Mouse (Mus musculus): Measurements from ENCODE around the gene 4930469K13Rik. TPM values are rescaled to one million over a fixed set of nuclear protein-coding genes. Genes with fewer than 3 reads are reported as not detected.

The 4930469K13Rik gene
- polyA plus RNA-seq, 1 experiment = not detected

- DNase-seq (ENCODE audit: low read depth in 1 of 2, low spot score in 2 of 2) = no peak
- no peaks in the 10 kb centered on the region for H3K36me3 ChIP-seq (ENCODE audit: control insufficient read depth, insufficient read depth, low read length)
- TF ChIP-seq CTCF (IDR thresholded peaks at IDR 0.05; ENCODE audit: extremely low read depth, insufficient read depth, insufficient read length, insufficient replicate concordance) (no peak), POLR2A (IDR thresholded peaks at IDR 0.05; ENCODE audit: low read depth, low read length) (no peak)
- 62% methylated on average over 7 of the region's 7 CpGs for WGBS
- H3K27ac ChIP-seq (ENCODE audit: insufficient read depth, low read length) = no peak overlapping the region
- H3K27me3 ChIP-seq (ENCODE audit: control insufficient read depth, insufficient read depth, low read length) = no peaks in the 10 kb centered on the region
- H3K4me1 ChIP-seq (ENCODE audit: control insufficient read depth, insufficient read depth, insufficient read length) = 0 out of 2 replicates have a peak, but pooled peaks cover 3% of the 10 kb centered on the region
- no peak overlapping the region for H3K4me3 ChIP-seq (ENCODE audit: extremely low read depth, insufficient read depth, insufficient read length)
Measured at GRCm38 (mm10) chr11:34111940-34112339, 13.6 kb upstream of the 4930469K13Rik start.

GRCm38 (mm10) chr11:34109260-34109659, 10.9 kb upstream of the 4930469K13Rik start:
- DNase-seq (ENCODE audit: low read depth in 1 of 2, low spot score in 2 of 2) = no peak
- Histone ChIP-seq H3K27me3 (ENCODE audit: control insufficient read depth, insufficient read depth, low read length) (no peaks in the 10 kb centered on the region), H3K27ac (ENCODE audit: insufficient read depth, low read length) (no peak overlapping the region), H3K4me3 (ENCODE audit: extremely low read depth, insufficient read depth, insufficient read length) (no peak overlapping the region), H3K36me3 (ENCODE audit: control insufficient read depth, insufficient read depth, low read length) (no peaks in the 10 kb centered on the region), H3K4me1 (ENCODE audit: control insufficient read depth, insufficient read depth, insufficient read length) (no peaks in the 10 kb centered on the region)
- 100% methylated on average over 1 of the region's 1 CpGs for WGBS
- TF ChIP-seq POLR2A (IDR thresholded peaks at IDR 0.05; ENCODE audit: low read depth, low read length) (no peak), CTCF (IDR thresholded peaks at IDR 0.05; ENCODE audit: extremely low read depth, insufficient read depth, insufficient read length, insufficient replicate concordance) (no peak)

GRCm38 (mm10) chr11:34104919-34105318, 6.6 kb upstream of the 4930469K13Rik start:
- no peak for DNase-seq (ENCODE audit: low read depth in 1 of 2, low spot score in 2 of 2)
- no peaks in the 10 kb centered on the region for H3K36me3 ChIP-seq (ENCODE audit: control insufficient read depth, insufficient read depth, low read length)
- no peak overlapping the region for H3K27ac ChIP-seq (ENCODE audit: insufficient read depth, low read length)
- TF ChIP-seq POLR2A (IDR thresholded peaks at IDR 0.05; ENCODE audit: low read depth, low read length) = no peak
- no peak for TF ChIP-seq CTCF (IDR thresholded peaks at IDR 0.05; ENCODE audit: extremely low read depth, insufficient read depth, insufficient read length, insufficient replicate concordance)
- H3K27me3 ChIP-seq (ENCODE audit: control insufficient read depth, insufficient read depth, low read length) = no peaks in the 10 kb centered on the region
- 92% methylated on average over 1 of the region's 1 CpGs for WGBS
- H3K4me1 ChIP-seq (ENCODE audit: control insufficient read depth, insufficient read depth, insufficient read length) = no peaks in the 10 kb centered on the region
- H3K4me3 ChIP-seq (ENCODE audit: extremely low read depth, insufficient read depth, insufficient read length) = no peak overlapping the region

GRCm38 (mm10) chr11:34101827-34102226, 3.5 kb upstream of the 4930469K13Rik start:
- Histone ChIP-seq H3K27ac (ENCODE audit: insufficient read depth, low read length) (no peak overlapping the region), H3K27me3 (ENCODE audit: control insufficient read depth, insufficient read depth, low read length) (no peaks in the 10 kb centered on the region), H3K4me3 (ENCODE audit: extremely low read depth, insufficient read depth, insufficient read length) (no peak overlapping the region), H3K4me1 (ENCODE audit: control insufficient read depth, insufficient read depth, insufficient read length) (no peaks in the 10 kb centered on the region), H3K36me3 (ENCODE audit: control insufficient read depth, insufficient read depth, low read length) (no peaks in the 10 kb centered on the region)
- no peak for DNase-seq (ENCODE audit: low read depth in 1 of 2, low spot score in 2 of 2)
- no peak for TF ChIP-seq CTCF (IDR thresholded peaks at IDR 0.05; ENCODE audit: extremely low read depth, insufficient read depth, insufficient read length, insufficient replicate concordance)
- TF ChIP-seq POLR2A (IDR thresholded peaks at IDR 0.05; ENCODE audit: low read depth, low read length) = no peak
- 75% methylated on average over 4 of the region's 4 CpGs for WGBS

- 68% methylated on average over 3 of the region's 3 CpGs for WGBS
- H3K27ac ChIP-seq (ENCODE audit: insufficient read depth, low read length) = no peak overlapping the region
- no peak for DNase-seq (ENCODE audit: low read depth in 1 of 2, low spot score in 2 of 2)
- TF ChIP-seq CTCF (IDR thresholded peaks at IDR 0.05; ENCODE audit: extremely low read depth, insufficient read depth, insufficient read length, insufficient replicate concordance) = no peak
- no peak for TF ChIP-seq POLR2A (IDR thresholded peaks at IDR 0.05; ENCODE audit: low read depth, low read length)
- no peaks in the 10 kb centered on the region for H3K4me1 ChIP-seq (ENCODE audit: control insufficient read depth, insufficient read depth, insufficient read length)
- H3K4me3 ChIP-seq (ENCODE audit: extremely low read depth, insufficient read depth, insufficient read length) = no peak overlapping the region
- peaks cover 3% of the 10 kb centered on the region for H3K36me3 ChIP-seq (ENCODE audit: control insufficient read depth, insufficient read depth, low read length)
- no peaks in the 10 kb centered on the region for H3K27me3 ChIP-seq (ENCODE audit: control insufficient read depth, insufficient read depth, low read length)
Measured at GRCm38 (mm10) chr11:34087064-34087463, 11.3 kb downstream of the 4930469K13Rik start.

GRCm38 (mm10) chr11:34086164-34086751, 12.1 kb downstream of the 4930469K13Rik start:
- no peak for TF ChIP-seq CTCF (IDR thresholded peaks at IDR 0.05; ENCODE audit: extremely low read depth, insufficient read depth, insufficient read length, insufficient replicate concordance)
- TF ChIP-seq POLR2A (IDR thresholded peaks at IDR 0.05; ENCODE audit: low read depth, low read length) = no peak
- Histone ChIP-seq H3K36me3 (ENCODE audit: control insufficient read depth, insufficient read depth, low read length) (peaks cover 3% of the 10 kb centered on the region), H3K27ac (ENCODE audit: insufficient read depth, low read length) (no peak overlapping the region), H3K4me3 (ENCODE audit: extremely low read depth, insufficient read depth, insufficient read length) (no peak overlapping the region), H3K27me3 (ENCODE audit: control insufficient read depth, insufficient read depth, low read length) (no peaks in the 10 kb centered on the region), H3K4me1 (ENCODE audit: control insufficient read depth, insufficient read depth, insufficient read length) (no peaks in the 10 kb centered on the region)
- no peak for DNase-seq (ENCODE audit: low read depth in 1 of 2, low spot score in 2 of 2)
- 86% methylated on average over 8 of the region's 8 CpGs for WGBS

- H3K27me3 ChIP-seq (ENCODE audit: control insufficient read depth, insufficient read depth, low read length) = no peaks in the 10 kb centered on the region
- H3K27ac ChIP-seq (ENCODE audit: insufficient read depth, low read length) = no peak overlapping the region
- no peak for DNase-seq (ENCODE audit: low read depth in 1 of 2, low spot score in 2 of 2)
- no peaks in the 10 kb centered on the region for H3K4me1 ChIP-seq (ENCODE audit: control insufficient read depth, insufficient read depth, insufficient read length)
- H3K36me3 ChIP-seq (ENCODE audit: control insufficient read depth, insufficient read depth, low read length) = peaks cover 3% of the 10 kb centered on the region
- no peak for TF ChIP-seq CTCF (IDR thresholded peaks at IDR 0.05; ENCODE audit: extremely low read depth, insufficient read depth, insufficient read length, insufficient replicate concordance)
- TF ChIP-seq POLR2A (IDR thresholded peaks at IDR 0.05; ENCODE audit: low read depth, low read length) = no peak
- 49% methylated on average over 2 of the region's 2 CpGs for WGBS
- H3K4me3 ChIP-seq (ENCODE audit: extremely low read depth, insufficient read depth, insufficient read length) = no peak overlapping the region
Measured at GRCm38 (mm10) chr11:34084639-34085038, 13.7 kb downstream of the 4930469K13Rik start.
